Mouse (Mus musculus) heart, postnatal 0 days (tissue): Measurements from ENCODE around the gene Lrrc42.

ENCODE experiments used
- CTCF ChIP-seq: IDR thresholded peaks from 2 replicates; pipeline ENCODE4 v1.5.1; 2016; ENCODE audit warnings: antibody characterized with exemption, control low read depth, low read depth
- EP300 ChIP-seq: IDR thresholded peaks from 2 replicates; pipeline ENCODE4 v1.6.1; 2016; ENCODE audit warnings: antibody characterized with exemption, low read depth

DNA sequence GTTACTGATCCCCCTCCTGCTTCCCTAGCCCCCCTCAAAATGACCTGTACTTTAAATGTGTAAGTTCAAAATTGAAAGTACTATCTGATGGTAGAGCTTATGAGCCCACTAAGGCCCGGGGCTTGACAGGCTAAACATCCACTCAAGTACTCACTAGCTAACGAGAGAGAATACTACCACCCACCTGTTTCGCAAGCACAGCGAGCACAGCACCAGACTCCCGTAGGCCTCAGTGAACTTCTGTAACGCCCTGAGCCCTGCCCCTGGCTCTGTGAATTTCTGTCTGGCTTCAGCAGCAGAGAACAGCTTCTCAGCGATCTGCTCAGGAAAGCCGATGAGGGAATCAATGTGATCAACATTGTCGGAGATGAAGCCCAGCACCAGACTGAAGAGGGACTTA lies 6.2 kb downstream of the Lrrc42 start:
- TF ChIP-seq CTCF (no peak), EP300 (no peak)
